Mouse (Mus musculus) erythroid progenitor cell, adult 5-6 weeks (primary cell): ENCODE measurements around the gene Gm34653. TPM values are rescaled to one million over a fixed set of nuclear protein-coding genes. Genes with fewer than 3 reads are reported as not detected.

Experiments
- ATAC-seq: replicated peaks from 2 replicates; pipeline ENCODE4 v1.8.0; 2016; ENCODE audit warnings: moderate number of reproducible peaks, mild to moderate bottlenecking, moderate TSS enrichment, inconsistent platforms; ENCODE audit not compliant: poor library complexity, low FRiP score, severe bottlenecking
- total RNA-seq, 2 experiments: library from RNA; stranded (forward) in 1 of 2; stranded (reverse) in 1 of 2; fragments of 150-400 nt in 1 of 2; fragments of 186-747, 209-891 nt in 1 of 2; gene quantifications; 2 replicates each; pipeline versions ENCODE4 v1.2.3 to v1.2.4; 2015 to 2017; ENCODE audit warnings: low replicate concordance in 2 of 2

Gene Gm34653
- total RNA-seq, 2 experiments from 2014 or later, result 1.3 TPM; not detected in 1

DNA sequence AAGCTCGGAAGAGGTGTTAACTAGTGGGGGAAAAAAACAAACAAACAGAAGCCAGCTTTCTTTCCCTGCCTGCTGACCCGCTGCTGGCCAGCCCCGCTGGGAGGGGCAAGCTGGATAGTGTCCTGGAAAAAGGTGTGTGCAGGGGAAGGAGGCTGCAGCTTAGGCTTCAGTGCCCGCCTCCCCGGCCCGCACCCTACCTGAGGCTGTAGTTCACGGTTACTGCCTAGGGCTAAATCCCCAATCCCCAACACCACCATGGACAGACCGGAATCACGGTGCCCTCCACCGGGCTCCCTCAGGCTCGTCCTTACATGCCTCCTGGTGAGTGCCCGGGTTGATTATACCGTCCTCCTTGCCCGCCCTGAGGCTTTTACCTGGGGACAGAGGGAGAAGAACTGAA, 41.5 kb downstream of the Gm34653 start, which contains the start of gene Cutal:
TSS of gene Cutal (plus strand) at position 126 of the 400 bp plus-strand sequence.
- no peak for ATAC-seq

DNA sequence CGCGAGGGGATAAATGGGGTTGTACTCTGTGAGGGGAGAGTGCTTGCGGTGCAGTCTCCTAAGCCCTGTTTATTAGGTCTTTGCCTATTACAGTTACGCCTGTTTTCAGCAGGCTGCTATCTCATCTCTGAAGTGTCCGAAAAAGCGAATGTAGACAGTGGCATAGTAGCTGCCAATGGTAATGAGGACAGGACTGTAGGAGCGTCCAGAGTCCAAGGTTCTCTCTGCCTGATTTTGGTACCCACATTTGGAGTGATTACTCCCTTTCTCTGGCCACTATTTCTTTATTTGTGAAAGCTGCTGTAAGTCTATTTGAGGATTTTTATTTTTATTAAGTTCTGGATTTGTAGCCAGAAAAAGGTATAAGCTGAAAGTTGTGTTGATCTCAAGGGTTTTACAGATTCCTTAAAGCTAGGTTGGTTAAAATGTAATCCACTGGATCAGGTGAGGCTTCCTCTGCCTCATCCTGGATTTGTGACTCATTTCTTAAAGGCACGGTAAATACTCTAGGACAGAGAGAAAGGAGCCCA, 42.1 kb downstream of the Gm34653 start, which contains the start of gene Psmd5:
TSS of gene Psmd5 (minus strand) at position 153 of the 530 bp plus-strand sequence.
- ATAC-seq, result no peak

DNA sequence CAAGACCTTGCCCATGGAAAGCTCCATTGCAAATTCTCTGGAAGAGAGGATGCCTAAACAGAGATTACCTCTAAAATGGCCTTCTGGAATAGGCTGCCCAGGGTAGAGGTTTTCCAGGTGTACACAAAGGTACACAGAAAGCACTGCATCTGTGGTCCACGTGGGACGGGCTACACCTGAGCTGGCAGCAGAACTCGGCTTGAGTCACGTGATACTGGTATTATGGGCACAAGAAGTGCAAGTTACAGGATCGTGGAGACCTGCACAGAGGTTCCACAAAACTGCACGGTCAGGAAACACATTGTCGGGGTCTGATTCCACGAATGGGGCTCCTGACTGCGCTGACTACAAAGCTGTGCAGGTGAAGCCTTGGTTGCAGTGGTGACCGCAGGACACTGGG, 47.2 kb downstream of the Gm34653 start:
- no peak for ATAC-seq

DNA sequence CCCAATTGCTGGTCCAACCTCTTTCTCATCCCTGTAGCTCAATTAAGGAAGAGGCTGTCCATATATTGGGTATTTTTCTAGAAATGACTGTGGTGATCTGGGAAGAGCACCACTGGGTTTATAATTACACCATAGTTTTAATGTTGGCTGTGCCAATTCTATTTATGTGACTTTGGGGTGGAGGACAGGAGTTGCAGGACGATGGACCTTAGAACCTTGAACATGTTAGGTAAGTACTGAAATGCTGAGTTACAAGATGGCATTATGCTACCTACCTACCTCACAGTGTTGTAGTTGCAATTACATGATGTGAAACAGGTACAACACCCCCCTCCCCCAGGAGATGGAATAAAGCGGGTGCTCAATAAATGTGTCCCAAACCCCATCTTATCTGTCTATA, 50.0 kb downstream of the Gm34653 start:
- no peak for ATAC-seq

DNA sequence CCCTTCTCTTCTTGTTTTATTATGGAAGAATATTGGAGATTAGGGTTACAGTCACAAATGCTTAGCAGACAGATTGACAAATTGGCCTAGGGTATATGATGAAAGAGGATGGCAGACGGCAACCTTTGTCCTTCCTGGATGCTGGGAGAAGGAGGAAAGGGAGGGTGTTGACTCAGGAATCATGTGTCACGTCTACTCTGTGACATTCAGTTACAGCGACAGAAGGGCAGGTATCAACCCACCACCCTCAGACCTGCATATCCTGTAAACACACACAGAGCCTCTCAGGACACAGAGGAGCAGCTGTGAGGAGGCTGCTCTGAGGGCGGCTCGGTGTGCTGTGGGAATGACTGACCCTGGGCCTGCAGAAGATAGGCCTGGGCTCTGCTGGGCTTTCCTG, 50.4 kb downstream of the Gm34653 start:
- ATAC-seq, result no peak

DNA sequence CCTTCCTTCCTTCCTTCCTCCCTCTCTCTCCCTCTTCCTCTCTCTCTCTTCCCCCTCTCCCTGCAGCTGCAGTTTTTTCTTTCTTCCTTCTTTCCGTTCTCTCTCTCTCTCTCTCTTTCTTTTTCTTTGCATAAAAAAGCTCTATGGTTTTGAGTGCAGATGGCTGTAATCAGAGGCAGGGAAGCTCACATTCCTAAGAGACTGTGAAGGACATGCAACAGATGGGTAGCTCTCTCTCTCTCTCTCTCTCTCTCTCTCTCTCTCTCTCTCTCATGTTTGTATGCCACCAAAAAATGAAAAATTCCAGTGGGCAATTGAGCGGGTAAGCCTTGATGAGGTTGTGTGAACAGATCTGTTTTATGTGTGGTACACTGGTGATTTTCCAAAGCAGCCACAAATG, 51.4 kb downstream of the Gm34653 start:
- ATAC-seq, result no peak

Other genes with a start within 250 kb of the Gm34653 start
- gene Gapvd1, start 77.8 kb upstream of the Gm34653 start, total RNA-seq (2015; ENCODE audit: low replicate concordance), result 106 and 118 TPM in 2 replicates
- 198 and 392 TPM in 2 replicates for gene Gapvd1, start 77.8 kb upstream of the Gm34653 start, total RNA-seq (2017; ENCODE audit: low replicate concordance)
- gene Hspa5, start 61.0 kb upstream of the Gm34653 start, total RNA-seq (2015; ENCODE audit: low replicate concordance), result 168 and 188 TPM in 2 replicates
- gene Hspa5, start 61.0 kb upstream of the Gm34653 start, total RNA-seq (2017; ENCODE audit: low replicate concordance), result 512 and 550 TPM in 2 replicates
- gene Rabepk, start 33.1 kb upstream of the Gm34653 start, total RNA-seq (2015; ENCODE audit: low replicate concordance), result 1.3 and 9.0 TPM in 2 replicates
- gene Rabepk, start 33.1 kb upstream of the Gm34653 start, total RNA-seq (2017; ENCODE audit: low replicate concordance), result 1.5 and 4.7 TPM in 2 replicates
- 92.6 and 93.5 TPM in 2 replicates for gene Fbxw2, start 6.7 kb upstream of the Gm34653 start, total RNA-seq (2015; ENCODE audit: low replicate concordance)
- 95.5 and 121 TPM in 2 replicates for gene Fbxw2, start 6.7 kb upstream of the Gm34653 start, total RNA-seq (2017; ENCODE audit: low replicate concordance)
- not detected in 2 replicates for gene Cutal, start 41.4 kb downstream of the Gm34653 start, total RNA-seq (2015; ENCODE audit: low replicate concordance)
- not detected in 2 replicates for gene Cutal, start 41.4 kb downstream of the Gm34653 start, total RNA-seq (2017; ENCODE audit: low replicate concordance)
- 56.6 and 66.0 TPM in 2 replicates for gene Psmd5, start 42.0 kb downstream of the Gm34653 start, total RNA-seq (2015; ENCODE audit: low replicate concordance)
- gene Psmd5, start 42.0 kb downstream of the Gm34653 start, total RNA-seq (2017; ENCODE audit: low replicate concordance), result 37.2 and 65.2 TPM in 2 replicates
- 2.5 TPM in 1 of 2 replicates, not detected in the other for gene Phf19, start 81.0 kb downstream of the Gm34653 start, total RNA-seq (2015; ENCODE audit: low replicate concordance)
- gene Phf19, start 81.0 kb downstream of the Gm34653 start, total RNA-seq (2017; ENCODE audit: low replicate concordance), result 1.4 and 2.2 TPM in 2 replicates
- 1.1 and 1.3 TPM in 2 replicates for gene Traf1, start 128.8 kb downstream of the Gm34653 start, total RNA-seq (2015; ENCODE audit: low replicate concordance)
- gene Traf1, start 128.8 kb downstream of the Gm34653 start, total RNA-seq (2017; ENCODE audit: low replicate concordance), result 1.3 TPM in 1 of 2 replicates, not detected in the other
- not detected in 2 replicates for gene Hc, start 228.4 kb downstream of the Gm34653 start, total RNA-seq (2015; ENCODE audit: low replicate concordance)
- gene Hc, start 228.4 kb downstream of the Gm34653 start, total RNA-seq (2017; ENCODE audit: low replicate concordance), result not detected in 2 replicates